Mouse (Mus musculus) B cell, adult 2 months (primary cell): ENCODE results near the gene Hmg20b.

ENCODE experiments used
- DNase-seq, 2 experiments: peaks; one replicate each; pipeline ENCODE4 v3.0.0; 2022

The Hmg20b gene

DNA sequence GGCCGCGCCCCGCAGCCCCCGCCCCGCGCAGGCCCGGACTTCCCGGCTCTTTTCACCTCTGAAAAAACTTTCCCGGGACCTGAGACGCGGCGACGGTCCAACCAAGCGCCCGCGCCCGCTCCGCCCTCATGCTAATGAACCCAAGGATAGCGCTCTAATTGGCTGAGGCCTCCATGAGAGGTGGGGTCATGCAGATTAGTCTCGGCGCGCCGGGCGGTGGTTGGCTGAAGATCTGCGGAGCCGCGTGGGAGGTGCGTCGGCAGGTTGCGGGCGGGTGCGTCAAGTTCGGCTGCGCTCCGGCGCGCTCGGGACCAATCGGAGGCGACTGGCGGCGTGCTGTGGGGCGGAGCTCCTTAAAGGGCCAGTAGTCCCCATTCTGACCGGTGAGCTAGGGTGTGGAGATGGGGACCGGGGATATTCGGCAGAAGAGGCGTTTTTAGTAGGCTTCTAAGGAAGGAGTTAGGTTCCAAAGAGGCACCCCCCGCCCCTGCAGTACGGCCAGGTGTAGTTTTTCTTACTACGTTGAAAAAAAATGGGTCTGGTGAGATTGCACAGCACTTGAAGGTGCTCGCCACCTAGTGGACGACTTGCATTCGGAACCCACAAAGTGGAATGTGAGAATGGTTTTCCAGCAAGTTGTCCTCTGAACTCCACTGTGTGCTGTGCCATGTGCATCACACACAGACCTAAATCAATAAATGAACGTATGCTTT is at the start of gene Hmg20b:
Hmg20b (minus strand) TSS at position 130 of the 713 bp plus-strand sequence.
- peak; percentile 97 to 98 for DNase-seq

DNA sequence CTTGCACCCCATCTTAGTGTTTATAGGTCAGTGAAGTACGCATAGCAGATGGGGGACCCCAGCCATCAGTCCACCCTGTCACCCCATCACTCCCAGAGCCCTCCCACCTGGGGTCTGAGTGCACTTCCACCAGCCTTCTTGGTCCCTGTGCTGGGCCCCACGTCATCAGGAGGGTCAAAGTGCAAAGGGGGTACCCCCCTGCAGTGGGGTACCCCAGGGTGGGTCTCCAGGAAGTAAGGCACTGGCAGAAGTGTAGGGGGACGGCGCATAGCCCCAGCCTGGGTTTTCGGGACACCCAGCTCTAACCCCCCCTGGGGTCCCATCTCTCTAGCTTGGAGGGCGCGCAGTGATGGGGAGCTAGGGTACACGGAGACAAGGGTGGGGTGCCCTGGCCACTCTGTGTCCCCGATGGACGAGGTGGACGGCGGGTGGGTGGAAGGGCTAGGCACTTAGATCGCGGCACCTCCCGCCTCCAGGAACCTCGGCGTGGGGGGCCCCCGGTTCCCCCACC is 49.6 kb upstream of the Hmg20b start:
- no peak for DNase-seq

DNA sequence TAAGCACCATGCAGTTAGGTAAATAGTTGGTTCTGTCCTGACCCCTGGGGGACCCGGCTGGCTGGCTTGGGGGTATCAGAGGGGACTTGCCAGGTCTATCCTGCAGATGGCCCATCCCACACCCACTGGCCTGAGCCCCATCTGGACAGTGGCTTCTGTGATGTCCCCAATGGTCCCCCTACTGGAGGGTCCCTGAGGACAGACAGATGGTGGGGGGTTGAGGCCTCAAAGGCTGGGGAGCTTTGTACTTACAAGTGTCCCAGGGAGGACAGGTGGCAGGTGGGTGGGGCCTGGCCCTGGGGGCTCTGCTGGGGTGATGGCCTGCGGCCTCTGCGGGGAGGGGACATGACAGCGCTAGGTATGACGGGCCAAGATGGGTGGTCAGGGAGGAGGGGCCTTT is 49.0 kb upstream of the Hmg20b start:
- DNase-seq: no peak

DNA sequence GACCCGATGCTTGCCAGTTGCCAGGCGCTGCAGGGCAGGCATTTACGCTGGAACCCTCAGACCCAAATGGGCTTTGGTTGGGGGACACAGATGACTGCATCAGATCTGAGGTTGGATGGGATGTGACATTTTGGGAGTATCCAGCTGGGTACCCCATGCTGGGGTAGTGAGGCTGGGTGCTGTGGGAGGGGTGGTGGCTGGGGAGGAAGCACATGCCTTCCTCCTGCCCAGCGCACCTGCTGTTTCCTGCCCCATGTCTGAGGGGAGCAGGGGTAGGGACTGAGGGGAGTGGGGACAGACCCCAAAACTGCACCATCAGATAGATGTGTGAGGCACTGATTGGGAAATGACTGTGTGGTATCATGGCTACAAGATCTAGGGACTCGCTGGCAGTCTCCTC is 46.5 kb upstream of the Hmg20b start:
- no peak for DNase-seq

DNA sequence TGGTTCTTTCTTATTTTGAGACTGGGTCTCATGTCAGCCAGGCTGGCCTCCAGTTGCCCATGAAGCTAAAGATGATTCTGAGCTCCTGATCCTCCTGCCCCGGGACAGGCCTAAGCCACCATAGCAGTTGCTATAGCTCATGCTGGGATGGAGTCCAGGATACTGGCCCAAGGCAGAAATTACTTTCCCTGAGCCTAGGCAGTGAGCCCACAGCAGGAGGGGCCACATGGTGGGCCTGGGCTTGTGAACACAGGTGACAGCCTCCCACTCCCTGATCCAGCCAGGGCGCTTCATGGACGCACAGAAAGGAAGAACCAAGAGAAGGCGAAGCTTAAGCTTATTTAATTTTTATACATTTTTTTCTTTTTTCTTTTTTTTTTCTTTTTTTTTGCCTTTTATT is 45.6 kb upstream of the Hmg20b start:
- DNase-seq: no peak

DNA sequence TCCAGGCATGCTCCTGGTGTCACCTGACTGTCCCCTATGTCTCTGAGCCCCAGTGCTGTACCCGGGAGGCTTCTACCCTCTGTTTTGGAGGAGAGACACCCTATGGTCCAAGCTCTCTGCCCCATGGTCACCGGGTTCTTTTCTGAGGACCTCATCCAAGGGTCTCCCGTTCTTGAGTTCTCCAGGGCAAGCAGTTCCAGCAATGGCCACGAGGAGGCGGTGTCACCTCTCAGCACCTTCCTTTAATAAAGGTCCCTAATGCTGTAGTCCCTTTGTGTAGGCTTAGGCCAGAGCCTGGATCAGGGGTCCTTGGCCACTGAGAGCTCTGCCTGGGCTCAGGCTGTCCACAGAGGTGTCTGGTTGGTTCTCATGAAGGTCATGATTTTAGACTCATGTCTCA is 44.8 kb upstream of the Hmg20b start:
- peak; percentile 87 for DNase-seq

DNA sequence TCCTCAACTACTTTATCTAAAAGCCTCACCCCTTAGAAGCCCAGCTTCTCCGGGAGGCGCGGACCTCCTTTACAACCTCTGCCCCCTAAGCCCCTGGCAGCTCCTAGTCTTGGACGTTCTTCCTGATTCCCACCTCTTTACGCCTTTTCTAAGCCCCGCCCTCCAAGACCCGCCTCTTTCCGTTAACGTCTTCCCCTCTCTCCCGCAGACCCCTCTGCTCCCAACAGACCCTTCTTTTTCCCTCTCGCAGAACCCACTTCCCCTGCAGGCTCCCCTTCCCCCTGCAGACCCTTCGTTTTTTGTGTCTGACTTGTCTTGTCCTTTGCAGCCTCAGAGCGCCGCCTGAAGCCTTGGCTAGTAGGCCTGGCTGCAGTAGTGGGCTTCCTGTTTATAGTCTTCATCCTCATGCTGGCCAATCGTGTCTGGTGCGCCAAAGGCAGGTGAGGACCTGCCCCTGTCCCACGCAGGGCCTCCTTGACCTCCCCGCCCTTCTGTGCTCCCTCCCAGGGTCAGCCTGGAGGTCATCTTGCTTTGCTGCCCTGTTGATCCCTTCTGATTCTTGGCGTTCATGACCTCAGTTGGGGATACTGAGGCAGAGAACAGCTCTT is 43.3 kb upstream of the Hmg20b start:
- DNase-seq: no peak

DNA sequence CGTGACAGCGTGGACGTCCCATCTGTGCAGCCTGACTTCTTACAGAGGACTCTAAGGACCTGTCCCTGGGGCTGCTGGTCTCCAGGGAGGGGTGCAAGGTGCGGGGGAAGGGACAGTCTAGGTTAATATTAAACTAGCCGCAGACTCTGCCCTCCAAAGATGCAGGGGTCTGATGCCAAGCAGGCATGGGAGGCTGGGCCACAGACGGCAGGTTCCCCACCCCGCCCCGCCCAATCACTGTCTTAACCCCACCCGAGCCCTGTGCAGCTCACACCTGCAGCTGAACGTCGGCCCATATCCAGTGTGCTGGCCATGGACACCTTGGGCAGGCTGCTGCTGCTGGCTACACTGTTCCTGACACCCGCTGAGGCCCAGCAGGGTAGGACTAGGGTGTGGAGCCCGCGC is 42.5 kb upstream of the Hmg20b start, which contains the start of gene Smim24:
Smim24 (plus strand) TSS at position 271 of the 405 bp plus-strand sequence.
- no peak for DNase-seq

DNA sequence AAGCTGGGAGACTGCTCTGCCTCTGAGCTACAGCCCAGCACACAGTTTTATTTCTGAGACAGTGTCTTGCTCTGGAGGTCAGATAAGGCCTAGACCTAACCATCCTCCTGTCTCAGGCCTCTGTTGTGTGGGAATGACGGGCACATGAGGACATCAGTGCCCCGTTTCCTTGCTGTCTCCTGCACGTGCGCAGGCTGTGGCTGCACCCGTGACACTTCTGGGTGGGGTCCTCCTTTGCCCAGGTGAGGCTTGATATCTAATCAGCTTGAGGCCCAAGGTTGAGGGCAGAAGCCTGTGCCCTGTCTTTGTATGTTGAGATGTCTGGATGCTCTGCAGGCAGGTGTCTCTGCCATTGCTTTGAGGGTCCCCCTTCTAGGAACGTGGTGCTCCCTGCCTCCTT is 42.0 kb upstream of the Hmg20b start:
- no peak for DNase-seq

DNA sequence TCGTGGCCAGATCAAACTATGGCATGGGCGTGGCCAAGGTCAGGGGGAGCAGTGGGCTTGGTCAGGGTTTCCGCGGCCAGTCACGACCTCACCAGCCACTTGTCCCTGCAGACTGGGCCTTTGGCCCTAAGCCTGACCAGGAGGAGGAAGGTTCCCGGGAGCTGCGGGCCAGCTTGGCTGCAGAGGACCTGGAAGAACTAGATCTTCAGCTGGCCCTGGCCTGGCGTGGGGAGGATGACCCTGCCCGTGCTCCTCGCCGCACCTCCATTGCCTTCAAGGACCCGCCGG is 40.3 kb upstream of the Hmg20b start:
- no peak for DNase-seq

DNA sequence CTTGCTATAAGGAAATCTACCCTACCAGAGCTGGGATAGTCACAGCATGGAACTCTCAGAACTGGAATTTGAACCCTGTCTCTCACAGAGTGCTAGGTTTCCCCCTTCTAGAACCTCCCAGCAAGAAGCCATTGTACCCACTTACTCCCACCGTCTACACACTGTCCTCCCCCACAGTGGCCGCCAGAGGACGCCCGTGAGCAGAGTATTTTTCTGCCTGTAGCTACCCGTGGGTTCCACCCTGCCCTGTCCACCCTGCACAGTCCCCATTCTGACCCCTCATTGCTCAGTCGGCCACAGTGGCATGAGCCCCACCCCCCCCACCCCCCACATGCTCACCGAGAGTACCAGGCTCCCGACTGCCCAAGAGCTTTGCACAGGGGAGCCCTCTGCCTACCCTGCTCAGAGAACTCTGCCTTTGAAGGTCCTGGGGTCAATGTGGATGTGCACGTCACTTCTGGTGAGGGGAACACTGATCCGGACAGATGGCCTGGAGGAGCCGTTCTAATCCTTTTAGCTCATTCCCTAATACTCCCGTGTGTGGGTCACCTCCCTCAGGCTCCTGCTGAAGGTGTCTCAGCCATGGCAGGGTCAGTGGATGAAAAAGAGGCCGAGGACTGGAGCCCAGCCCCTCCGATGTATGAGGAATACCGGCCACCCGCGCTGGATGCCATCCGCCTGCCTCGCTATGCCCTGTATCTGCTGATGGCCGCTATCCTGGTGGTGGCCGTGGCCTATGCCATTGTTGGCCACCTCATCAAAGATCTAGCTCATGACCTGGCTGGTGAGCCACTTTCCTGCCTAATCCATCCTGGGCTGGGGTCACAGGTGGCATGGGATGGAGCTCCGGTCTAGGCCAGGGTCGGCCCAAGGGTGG is 39.8 kb upstream of the Hmg20b start:
- peak; percentile 87 for DNase-seq

DNA sequence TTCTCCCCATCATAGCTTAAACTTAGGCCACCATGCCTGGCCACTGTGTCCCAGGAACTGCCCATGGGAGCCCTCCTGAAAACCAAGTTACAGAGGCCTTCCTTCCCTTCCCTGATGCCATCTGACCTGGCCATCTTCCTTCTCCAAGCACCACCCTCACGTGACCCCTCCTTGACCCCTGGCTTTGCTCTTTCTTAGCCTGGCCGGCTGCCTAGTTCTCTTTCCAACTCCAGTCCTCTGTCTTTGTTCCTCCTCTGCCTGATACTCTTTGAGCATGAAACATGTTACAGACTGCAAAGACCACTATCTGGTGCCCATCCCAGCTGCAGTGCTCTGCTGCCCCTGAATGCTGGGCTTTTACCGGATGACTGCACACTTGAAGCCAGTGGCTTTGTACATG is 39.1 kb upstream of the Hmg20b start:
- no peak for DNase-seq

DNA sequence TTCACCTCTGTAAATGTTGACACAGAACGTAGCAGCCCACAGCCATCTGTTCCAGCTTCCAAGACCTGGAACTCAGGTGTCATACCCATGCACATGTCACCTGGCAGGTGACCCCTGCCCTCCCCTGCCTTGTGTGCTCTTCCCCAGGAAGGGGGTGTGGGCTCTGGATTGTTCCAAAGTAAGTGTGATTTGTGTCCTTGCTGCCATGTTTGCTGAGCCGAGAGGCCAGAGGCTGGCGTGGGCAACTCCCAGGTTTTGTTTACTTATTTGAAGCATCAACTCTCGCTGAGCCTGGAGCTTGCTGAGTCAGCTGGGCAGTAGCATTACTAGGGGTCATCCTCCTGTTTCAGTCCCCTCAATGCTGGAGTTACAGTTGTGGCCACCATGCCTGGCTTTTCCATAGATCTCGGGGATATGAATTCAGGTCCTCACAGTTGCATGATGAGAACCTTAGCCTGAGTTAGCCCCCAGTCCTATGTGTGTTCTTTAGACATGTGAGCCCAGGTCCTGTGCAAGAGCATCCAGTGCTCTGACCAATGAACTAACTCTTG is 38.3 kb upstream of the Hmg20b start, which contains the start of gene Gm48552:
Gm48552 (plus strand) TSS at position 501 of the 551 bp plus-strand sequence.
- DNase-seq: no peak

DNA sequence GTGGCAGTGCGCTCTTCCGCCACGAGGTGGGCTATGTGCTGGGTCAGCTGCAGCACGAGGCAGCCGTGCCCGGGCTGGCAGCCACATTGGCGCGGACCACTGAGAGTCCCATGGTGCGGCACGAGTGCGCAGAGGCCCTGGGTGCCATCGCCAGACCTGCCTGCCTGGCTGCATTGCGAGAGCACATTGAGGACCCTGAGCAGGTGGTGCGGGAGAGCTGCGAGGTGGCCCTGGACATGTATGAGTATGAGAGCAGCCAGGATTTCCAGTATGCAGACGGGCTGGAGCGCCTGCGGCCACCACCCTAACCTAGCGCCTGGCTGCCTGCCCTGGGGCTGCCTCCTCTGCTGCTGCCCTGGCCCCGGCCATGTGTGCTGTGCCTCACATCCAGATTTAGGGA is 37.4 kb upstream of the Hmg20b start:
- no peak for DNase-seq

DNA sequence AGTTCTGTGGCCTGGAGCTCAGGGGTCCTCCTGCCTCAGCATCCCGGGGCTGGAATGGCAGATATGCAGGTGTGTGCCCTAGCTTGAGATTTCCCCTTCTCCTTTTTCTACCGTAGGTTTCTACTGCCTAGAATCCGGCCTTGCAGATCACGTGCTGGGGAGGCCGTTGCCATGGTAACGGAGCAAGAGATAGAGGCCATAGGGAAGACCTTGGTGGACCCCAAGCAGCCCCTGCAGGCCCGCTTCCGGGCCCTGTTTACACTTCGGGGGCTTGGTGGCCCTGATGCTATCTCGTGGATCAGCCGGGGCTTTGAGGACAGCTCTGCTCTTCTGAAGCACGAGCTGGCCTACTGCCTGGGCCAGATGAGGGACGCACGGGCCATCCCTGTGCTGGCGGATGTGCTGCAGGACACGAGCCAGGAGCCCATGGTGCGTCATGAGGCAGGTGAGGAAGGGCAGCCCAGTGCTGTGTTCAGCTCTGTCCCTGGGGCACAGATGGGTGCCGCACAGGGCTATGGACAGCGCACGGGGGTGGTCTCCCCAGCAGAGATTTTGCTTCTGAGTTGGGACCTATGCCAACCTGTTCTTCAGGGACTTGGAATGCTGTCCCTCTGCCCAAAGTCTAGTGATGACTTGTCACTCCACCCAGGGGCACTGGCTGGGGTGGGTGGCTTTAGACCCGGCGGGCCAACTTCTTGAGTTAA is 35.5 kb upstream of the Hmg20b start:
- DNase-seq: no peak

DNA sequence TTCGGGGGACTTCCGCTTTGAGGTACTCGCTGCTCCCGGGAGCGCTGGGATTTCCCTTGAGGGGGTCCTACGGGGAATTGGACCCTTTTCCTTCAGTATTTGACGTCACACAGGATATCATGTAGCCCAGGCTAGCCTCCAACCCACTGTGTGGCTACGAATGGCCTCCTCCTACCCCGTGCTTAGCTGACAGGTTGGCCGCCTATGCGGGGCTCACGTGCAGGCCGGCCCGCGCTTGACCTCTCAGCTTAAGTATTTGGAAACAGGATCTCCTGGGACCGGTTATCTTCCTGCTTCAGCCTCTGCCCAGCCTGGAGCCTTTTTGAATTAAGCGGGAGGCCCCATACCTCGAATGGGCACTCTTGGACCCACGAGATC is 34.3 kb upstream of the Hmg20b start:
- DNase-seq: no peak

DNA sequence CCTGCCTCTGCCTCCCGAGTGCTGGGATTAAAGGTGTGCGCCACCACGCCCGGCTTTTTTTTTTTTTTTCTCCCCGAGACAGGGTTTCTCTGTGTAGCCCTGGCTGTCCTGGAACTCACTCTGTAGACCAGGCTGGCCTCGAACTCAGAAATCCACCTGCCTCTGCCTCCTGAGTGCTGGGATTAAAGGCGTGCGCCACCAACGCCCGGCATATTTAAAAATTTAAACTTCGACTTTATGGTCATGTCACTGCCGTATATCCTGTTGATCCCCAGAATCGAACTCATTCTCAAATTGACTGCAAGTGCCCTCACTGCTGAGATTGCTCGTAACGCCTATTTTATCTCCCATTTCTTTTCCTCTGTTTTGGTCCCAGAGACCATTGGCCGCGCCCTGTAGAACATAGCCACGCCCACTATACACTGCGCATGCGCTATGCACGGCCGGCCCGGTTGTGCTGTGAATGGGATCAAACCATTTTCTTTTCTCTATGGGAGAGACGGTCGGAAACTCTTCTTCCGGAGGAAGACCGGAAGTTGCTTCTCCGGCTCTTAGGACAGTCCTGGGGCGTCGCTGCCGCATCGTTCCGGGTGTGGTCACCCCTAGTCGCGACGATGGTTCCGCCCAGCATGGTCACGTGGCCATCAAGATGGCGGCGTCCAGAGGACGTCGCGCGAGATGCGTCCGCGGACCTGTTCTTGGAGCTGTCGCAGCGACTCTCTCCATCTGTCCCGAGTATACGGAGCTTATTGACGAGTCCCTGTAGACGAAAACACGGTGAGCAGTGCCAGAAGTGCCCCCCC is 33.7 kb upstream of the Hmg20b start, which contains the start of the genes Dohh and Gm48551:
Dohh (plus strand) TSS at position 627 of the 803 bp plus-strand sequence.
Gm48551 (plus strand) TSS at position 665 of the 803 bp plus-strand sequence.
- DNase-seq: peak; percentile 96 to 98

DNA sequence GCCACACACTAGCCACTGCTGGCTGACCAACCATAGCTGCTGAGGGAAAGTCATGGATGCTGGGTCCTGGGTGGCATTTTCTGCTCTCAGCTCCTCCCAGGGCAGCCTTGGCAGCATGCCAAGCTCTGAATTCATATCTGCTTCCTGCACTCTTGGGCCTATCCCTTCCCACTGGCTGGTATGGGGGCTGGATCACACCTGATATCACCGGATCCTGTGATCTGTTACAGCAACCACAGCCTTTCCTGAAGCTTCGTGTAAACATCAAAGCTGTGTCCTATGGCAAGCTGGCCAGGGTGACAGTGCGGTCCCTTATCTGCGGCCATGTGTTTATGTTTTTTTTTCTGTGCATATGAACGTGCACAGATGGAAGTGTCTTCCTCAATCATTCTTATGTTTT is 31.8 kb upstream of the Hmg20b start:
- no peak for DNase-seq

DNA sequence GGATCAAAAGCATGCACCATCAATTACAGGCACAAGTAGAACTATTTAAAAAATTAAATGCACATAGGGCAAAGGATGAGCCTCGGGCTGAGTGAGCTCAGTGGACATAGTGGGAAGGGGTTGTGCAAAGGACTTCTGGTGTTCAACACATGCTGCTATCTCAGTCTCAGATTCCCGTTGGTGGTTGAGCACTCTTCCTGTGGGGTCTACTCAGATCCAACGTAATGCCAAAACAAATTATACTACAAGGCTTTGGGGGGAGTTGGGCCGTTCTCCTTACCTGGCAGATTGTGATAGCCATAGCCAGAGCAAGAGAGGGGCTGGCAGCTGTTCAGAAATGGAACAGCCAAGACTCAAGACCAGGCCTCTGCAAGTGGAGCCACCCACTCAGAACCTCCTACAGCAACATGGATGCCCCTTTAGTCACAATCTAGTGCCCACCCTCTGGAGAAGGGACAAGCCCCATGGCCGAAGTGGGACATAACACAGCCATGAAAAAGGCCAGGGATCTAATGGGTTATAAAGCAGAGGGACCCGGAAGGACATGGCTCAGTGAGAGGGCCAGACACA is 29.6 kb upstream of the Hmg20b start:
- DNase-seq: no peak

DNA sequence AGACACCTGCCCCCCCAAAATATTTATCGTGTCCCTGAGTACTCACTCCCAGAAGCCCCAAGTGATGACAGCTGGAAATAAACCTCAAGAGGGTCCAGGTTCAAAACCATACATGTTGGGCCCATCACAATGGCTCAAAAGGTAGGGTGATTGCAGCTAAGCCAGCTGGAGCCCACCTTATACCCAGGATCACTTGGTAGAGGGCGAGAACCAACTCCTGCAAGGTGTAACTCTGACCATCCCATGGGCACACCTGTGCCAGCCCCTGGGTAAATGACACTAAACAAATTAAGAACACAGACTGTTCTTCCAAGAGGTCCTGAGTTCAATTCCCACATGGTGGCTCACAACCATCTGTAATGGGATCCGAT is 28.9 kb upstream of the Hmg20b start:
- no peak for DNase-seq

DNA sequence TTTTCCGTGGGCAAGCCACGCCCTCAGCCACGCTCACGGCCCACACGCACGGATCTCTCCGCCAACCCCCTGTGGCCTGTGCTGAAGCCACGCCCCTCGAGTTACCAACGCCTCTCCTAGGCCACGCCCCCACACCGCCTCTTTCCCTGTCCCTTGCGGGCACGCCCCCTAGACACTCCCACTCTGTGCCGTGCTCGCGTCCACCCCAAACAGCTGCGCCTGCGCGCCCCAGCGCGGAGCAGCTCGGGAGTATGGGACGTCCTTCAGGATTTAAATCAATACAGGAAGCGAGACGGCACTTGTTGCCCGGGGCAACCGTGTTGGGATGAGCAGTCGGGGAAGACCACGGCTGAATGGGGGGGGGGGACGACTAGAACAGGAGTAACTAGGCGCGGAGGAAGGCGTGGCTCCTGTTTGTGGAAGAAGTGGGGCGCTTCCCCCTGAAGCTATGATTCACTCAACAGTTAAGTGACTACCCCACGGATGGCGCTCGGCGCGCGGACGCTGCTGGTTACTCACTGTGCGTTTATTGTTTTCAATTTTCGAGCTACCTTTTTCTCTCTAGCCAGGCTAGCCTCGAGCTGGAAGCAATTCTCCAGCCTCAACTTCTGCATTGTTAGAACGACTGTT is 28.4 kb upstream of the Hmg20b start:
- DNase-seq: peak; percentile 100
